Mouse (Mus musculus) neural tube, embryonic 14.5 days (tissue): ENCODE measurements around the gene Asl. TPM values are rescaled to one million over a fixed set of nuclear protein-coding genes. Genes with fewer than 3 reads are reported as not detected.
"Not testable (repeated sequence)": the region's sequence is repeated elsewhere in the genome, so short reads cannot be mapped to it uniquely, and the experiment has no call there.

Source experiments
- ATAC-seq: fragments of 200-750 bp; cut with Nextera tagmentation; 2 replicates; pipeline ENCODE4 v1.8.0; 2017; ENCODE audit warnings: low read depth, mild to moderate bottlenecking, moderate TSS enrichment, moderate library complexity
- H3K27ac ChIP-seq: fragments of 300-500 bp; sonication (generic); 2 replicates; pipeline ENCODE4 v1.5.1; 2014; ENCODE audit warnings: low read depth, mild to moderate bottlenecking, control low read depth, low read length, moderate library complexity, mixed read lengths
- H3K27me3 ChIP-seq: fragments of 300-500 bp; sonication (generic); 2 replicates; pipeline ENCODE4 v1.6.1; 2014; ENCODE audit warnings: low read length; ENCODE audit not compliant: control insufficient read depth, insufficient read depth
- H3K36me3 ChIP-seq: fragments of 300-500 bp; sonication (generic); 2 replicates; pipeline ENCODE4 v1.6.1; 2014; ENCODE audit warnings: low read length, mixed read lengths; ENCODE audit not compliant: control insufficient read depth, insufficient read depth
- H3K4me1 ChIP-seq: fragments of 300-500 bp; sonication (generic); 2 replicates; pipeline ENCODE4 v1.6.1; 2014; ENCODE audit warnings: low read length; ENCODE audit not compliant: control insufficient read depth, insufficient read depth
- H3K4me2 ChIP-seq: fragments of 300-500 bp; sonication (generic); 2 replicates; pipeline ENCODE4 v1.6.1; 2014; ENCODE audit warnings: mild to moderate bottlenecking, low read depth, low read length, control low read depth
- H3K4me3 ChIP-seq: fragments of 300-500 bp; sonication (generic); 2 replicates; pipeline ENCODE4 v1.5.1; 2014; ENCODE audit warnings: low read depth, low read length, control low read depth, mixed read lengths
- H3K9ac ChIP-seq: fragments of 300-500 bp; sonication (generic); replicated peaks from 2 replicates; pipeline ENCODE4 v1.6.1; 2014; ENCODE audit warnings: low read depth, mild to moderate bottlenecking, control low read depth, low read length, mixed read lengths
- H3K9me3 ChIP-seq: fragments of 300-500 bp; sonication (generic); 2 replicates; pipeline ENCODE4 v1.6.1; 2016; ENCODE audit warnings: low read length; ENCODE audit not compliant: control insufficient read depth
- WGBS: fragments of 180-500 bp; shearing (Covaris S2); extraction: QIAGEN DNeasy Blood & Tissue Kit; methylation state at CpG from one replicate; pipeline ENCODE4 v1.1.7; 2014; 5-methylcytosine and 5-hydroxymethylcytosine counted together
- polyA plus RNA-seq: library from polyadenylated mRNA; unstranded; fragments of >200 nt; fragmentation: Nextera tagmentation; extraction: Ambion mirVana; gene quantifications from 2 replicates; pipeline ENCODE4 v1.2.1, GENCODE M21; 2014

Gene Asl
- polyA plus RNA-seq, 1 experiment from 2014 or later = 44.6 TPM

DNA sequence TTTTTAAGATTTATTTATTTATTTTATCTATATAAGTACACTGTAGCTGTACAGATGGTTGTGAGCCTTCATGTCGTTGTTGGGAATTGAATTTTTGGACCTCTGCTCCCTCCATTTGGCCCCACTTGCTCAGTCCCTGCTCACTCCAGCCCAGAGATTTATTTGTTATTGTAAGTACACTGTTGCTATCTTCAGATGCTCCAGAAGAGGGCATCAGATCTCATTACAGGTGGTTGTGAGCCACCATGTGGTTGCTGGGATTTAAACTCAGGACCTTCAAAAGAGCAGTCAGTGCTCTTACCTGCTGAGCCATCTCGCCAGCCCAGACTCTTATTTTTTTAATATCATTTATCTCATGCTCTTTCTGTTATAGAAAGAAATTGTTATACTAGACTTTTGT lies 7.3 kb upstream of the Asl start:
- not testable (repeated sequence) for H3K9ac ChIP-seq, H3K4me2 ChIP-seq, H3K27ac ChIP-seq, H3K4me3 ChIP-seq, ATAC-seq, H3K9me3 ChIP-seq, H3K27me3 ChIP-seq, H3K4me1 ChIP-seq
- peaks cover 22% of the 10 kb centered on the region for H3K36me3 ChIP-seq
- WGBS = 65% methylated on average over 2 of the region's 2 CpGs

DNA sequence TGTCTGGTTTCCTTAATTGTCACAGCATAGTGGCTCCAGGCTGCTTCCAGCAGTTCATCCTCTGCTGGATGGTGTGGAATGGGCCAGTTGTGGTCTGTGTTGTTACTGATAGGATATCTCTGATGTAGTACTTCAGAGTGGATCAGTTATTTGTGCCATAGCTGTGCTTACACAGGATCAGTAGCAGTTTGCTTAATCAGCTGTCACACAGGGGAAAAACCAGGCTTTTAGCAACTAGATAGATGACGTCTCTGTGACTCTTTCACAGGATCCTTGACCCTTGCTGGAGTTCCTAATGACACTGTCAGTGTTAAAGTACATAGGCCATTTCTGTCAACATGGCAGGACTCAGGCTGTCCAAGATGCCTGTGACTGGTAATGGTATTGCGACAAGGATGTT lies 4.8 kb upstream of the Asl start:
- no peak overlapping the region for H3K4me2 ChIP-seq
- peaks cover 7% of the 10 kb centered on the region; the same call in 1 of the 2 replicates for H3K36me3 ChIP-seq
- no peak overlapping the region for H3K9ac ChIP-seq
- H3K27me3 ChIP-seq = no peaks in the 10 kb centered on the region
- no peak for ATAC-seq
- no peaks in the 10 kb centered on the region for H3K9me3 ChIP-seq
- H3K4me1 ChIP-seq = peaks cover 3% of the 10 kb centered on the region; the same call in 1 of the 2 replicates
- 85% methylated on average over 2 of the region's 2 CpGs for WGBS
- H3K4me3 ChIP-seq = no peak overlapping the region
- H3K27ac ChIP-seq = no peak overlapping the region

DNA sequence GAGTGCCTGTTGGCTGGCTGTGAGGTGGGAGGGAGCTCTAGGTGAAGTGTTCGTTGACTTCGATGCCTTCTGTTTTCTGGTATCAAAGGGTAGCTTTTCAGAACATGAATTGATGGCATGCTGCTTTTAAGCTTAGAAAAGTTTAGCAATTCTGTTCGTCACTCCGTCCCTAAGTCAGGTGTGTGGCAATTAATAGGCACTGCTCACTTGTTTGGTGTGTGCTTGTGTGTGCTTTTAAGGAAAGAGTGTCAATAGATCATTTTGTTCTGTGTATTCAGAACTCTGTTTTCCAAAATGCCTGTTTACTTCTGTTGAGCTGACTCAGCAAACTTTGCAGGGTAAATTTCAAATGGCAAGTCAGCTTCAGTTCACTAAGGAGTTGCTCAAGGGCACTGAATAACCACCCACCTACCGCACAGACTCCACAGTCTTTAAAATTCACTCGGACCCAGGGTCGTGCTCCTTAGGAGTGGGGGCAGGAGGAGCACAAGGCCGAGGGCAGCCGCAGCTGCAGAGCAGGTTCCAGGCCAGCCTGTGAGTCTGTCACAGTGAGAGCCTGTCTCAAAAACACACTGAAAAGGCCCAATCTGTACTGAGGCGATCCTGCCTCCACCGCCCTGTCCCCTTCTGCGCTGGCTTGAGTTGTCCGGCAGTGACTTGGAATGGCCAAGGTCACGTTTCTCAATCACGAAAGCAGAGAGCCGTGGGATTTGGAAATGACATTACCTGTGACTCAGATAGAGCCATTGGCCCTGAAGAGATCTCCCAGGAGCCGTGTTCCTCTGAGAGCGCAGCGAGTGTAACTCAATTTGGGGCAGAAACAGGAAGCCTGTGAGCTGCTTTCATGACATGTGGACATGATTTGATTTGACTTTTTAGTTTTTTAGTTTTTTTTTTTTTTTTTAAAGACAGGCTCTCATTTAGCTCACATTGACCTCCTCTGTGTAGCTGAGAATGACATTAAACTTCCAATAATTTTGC lies 2.7 kb upstream of the Asl start:
- Histone ChIP-seq H3K4me2 (no peak overlapping the region), H3K27ac (no peak overlapping the region), H3K4me1 (peaks cover 3% of the 10 kb centered on the region; the same call in 1 of the 2 replicates), H3K36me3 (peaks cover 7% of the 10 kb centered on the region; the same call in 1 of the 2 replicates), H3K9me3 (no peaks in the 10 kb centered on the region), H3K9ac (no peak overlapping the region), H3K4me3 (no peak overlapping the region), H3K27me3 (no peaks in the 10 kb centered on the region)
- WGBS = 93% methylated on average over 19 of the region's 19 CpGs
- ATAC-seq = no peak

GRCm38 (mm10) chr5:130027696-130028095 lies 1.4 kb downstream of the Asl start:
- H3K27me3 ChIP-seq = no peaks in the 10 kb centered on the region
- WGBS = 87% methylated on average over 7 of the region's 7 CpGs
- no peak overlapping the region for H3K4me3 ChIP-seq
- H3K4me2 ChIP-seq = no peak overlapping the region
- H3K4me1 ChIP-seq = peaks cover 3% of the 10 kb centered on the region; the same call in 1 of the 2 replicates
- H3K9ac ChIP-seq = no peak overlapping the region
- no peaks in the 10 kb centered on the region for H3K9me3 ChIP-seq
- no peak overlapping the region for H3K27ac ChIP-seq
- no peaks in the 10 kb centered on the region for H3K36me3 ChIP-seq
- no peak for ATAC-seq

DNA sequence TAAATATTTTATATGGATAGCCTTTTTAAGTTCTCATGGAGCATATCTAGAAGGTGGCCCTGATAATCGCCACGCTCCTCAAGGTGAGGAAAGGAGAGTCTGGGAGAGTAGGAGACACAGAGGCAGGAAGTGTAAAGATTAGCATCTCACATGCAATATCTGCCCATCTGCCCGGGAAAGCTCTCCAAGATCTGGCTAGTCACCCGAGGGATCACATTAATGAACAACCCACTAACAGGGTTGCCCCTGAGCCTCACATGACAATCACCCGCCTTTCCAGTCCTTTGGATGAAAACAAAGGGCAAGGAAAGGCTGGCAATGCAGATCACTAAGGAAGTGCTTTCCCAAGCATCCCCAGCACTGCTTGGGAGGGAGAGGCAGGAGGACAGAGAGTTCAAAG lies 1.9 kb downstream of the Asl start:
- 76% methylated on average over 5 of the region's 5 CpGs for WGBS
- Histone ChIP-seq H3K4me2 (no peak overlapping the region), H3K9ac (no peak overlapping the region), H3K9me3 (no peaks in the 10 kb centered on the region), H3K27me3 (no peaks in the 10 kb centered on the region), H3K36me3 (no peaks in the 10 kb centered on the region), H3K4me3 (no peak overlapping the region), H3K4me1 (peaks cover 3% of the 10 kb centered on the region; the same call in 1 of the 2 replicates), H3K27ac (no peak overlapping the region)
- ATAC-seq = no peak

DNA sequence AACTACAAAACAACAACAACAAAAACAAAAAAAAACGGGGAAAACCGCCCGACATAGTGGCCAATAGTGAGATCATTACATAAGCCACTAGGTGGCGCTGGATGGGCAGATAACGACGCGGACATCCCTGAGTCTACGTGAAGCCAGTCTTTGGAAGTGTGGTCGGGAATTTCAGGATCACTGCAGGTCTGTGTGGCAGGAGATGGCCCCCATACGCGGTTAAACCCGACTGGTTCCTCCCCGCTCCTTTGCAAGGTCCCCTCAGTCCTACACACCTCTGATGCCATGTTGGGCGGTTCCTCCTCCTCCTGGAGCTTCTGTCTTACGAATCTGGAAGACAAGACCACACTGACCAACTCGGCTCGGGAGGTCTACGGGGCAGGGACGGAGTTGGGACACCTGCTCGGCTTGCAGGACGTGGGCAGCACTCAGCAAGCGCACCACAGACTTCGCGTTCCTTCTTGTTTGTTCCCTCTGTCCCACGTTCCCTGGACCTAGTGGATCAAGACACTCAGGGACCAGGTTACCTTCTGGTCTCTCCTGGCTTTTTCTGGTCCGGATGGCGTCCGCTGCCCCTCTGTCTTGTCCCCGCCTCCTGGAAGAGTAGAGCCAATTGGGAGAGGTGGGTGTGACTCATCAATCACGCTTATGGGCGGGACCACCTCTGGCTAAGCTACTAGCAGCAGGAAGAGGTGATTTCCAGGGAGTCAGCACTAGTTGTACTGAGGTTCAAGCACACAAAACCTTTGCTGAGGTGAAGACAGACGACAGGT lies 5.1 kb downstream of the Asl start:
- Histone ChIP-seq H3K9ac (peak overlapping the region; percentile 47), H3K36me3 (no peaks in the 10 kb centered on the region), H3K9me3 (no peaks in the 10 kb centered on the region), H3K27me3 (no peaks in the 10 kb centered on the region), H3K4me1 (no peaks in the 10 kb centered on the region), H3K4me2 (peak overlapping the region; percentile 73), H3K4me3 (peak overlapping the region; percentile 50), H3K27ac (peak overlapping the region; percentile 50)
- WGBS = under 1% methylated on average over 32 of the region's 32 CpGs
- peak; percentile 88 for ATAC-seq

GRCm38 (mm10) chr5:130023067-130023766 lies 5.8 kb downstream of the Asl start:
- H3K36me3 ChIP-seq = no peaks in the 10 kb centered on the region
- H3K9ac ChIP-seq = 0 out of 2 replicates have a peak overlapping the region, but pooled peaks have one; percentile 34
- H3K27me3 ChIP-seq = no peaks in the 10 kb centered on the region
- H3K27ac ChIP-seq = no peak overlapping the region
- WGBS = 43% methylated on average over 12 of the region's 12 CpGs
- H3K4me3 ChIP-seq = peak overlapping the region; percentile 50
- H3K4me2 ChIP-seq = peak overlapping the region; percentile 73
- no peaks in the 10 kb centered on the region for H3K9me3 ChIP-seq
- no peak for ATAC-seq
- no peaks in the 10 kb centered on the region for H3K4me1 ChIP-seq

GRCm38 (mm10) chr5:130022366-130022765 lies 6.7 kb downstream of the Asl start:
- H3K36me3 ChIP-seq = no peaks in the 10 kb centered on the region
- ATAC-seq = no peak
- no peak overlapping the region for H3K9ac ChIP-seq
- WGBS = 77% methylated on average over 7 of the region's 7 CpGs
- no peak overlapping the region for H3K27ac ChIP-seq
- H3K9me3 ChIP-seq = no peaks in the 10 kb centered on the region
- no peak overlapping the region for H3K4me3 ChIP-seq
- H3K4me2 ChIP-seq = no peak overlapping the region
- no peaks in the 10 kb centered on the region for H3K27me3 ChIP-seq
- H3K4me1 ChIP-seq = no peaks in the 10 kb centered on the region
